Mouse (Mus musculus) natural killer cell, adult 2 months (primary cell): ENCODE data around the gene Sipa1l3.

Experiments
- DNase-seq, 2 experiments: peaks; one replicate each; pipeline ENCODE4 v3.0.0; 2022; ENCODE audit warnings: low spot score in 2 of 2

Sipa1l3 gene

DNA sequence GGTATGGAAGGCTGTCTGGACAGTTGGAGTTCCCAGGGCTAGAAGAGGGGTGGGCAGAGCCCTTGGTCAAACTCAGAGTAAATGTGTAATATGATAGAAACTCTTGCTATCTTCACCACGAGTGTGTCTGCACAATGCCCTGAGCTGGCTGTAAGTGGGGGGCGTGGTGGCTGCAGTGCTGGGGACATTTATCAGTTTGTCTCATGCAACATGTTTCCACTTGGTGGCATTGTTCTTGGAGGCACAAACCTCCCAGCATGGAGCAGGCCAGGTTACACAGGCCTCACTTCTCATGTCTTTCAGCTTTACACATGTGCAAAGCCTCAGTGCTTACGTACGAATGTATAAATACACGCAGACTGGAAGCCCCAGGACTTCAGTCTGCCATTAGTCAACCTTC lies 146.3 kb downstream of the Sipa1l3 start:
- DNase-seq, result no peak

DNA sequence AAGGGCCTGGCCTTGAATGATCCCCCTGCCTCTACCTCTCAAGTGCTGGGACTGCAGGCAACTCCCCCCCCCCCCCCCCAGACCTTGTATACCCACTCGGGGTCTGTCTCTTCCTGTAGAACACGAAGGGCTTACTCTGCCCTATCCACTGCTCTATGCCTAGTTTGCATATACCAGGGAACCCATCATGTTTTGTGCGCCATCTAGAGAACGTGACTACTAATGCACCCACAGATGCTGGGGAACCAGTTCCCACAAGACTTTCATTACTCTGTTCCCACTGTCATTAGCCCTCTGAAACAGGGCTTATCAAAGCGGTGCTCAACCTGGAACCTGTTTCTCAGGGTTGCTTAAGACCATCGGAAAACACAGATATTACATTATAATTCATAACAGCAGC lies 148.4 kb downstream of the Sipa1l3 start:
- no peak for DNase-seq

DNA sequence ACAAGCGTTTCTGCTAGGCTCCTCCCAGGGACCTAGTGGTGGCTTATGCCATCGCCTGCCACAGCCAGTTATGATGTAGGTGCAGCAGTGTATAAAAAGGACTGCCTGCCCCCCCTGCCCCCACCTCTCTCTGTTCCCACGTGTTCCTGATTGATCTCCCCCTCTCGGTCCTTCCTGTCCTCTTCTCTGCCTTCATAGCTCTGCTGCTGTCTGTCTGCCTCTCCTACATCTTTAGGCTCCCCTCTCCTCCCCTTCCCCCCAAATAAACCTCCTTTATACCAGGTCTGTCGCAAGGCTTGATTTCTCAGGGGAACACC lies 150.5 kb downstream of the Sipa1l3 start:
- no peak for DNase-seq

DNA sequence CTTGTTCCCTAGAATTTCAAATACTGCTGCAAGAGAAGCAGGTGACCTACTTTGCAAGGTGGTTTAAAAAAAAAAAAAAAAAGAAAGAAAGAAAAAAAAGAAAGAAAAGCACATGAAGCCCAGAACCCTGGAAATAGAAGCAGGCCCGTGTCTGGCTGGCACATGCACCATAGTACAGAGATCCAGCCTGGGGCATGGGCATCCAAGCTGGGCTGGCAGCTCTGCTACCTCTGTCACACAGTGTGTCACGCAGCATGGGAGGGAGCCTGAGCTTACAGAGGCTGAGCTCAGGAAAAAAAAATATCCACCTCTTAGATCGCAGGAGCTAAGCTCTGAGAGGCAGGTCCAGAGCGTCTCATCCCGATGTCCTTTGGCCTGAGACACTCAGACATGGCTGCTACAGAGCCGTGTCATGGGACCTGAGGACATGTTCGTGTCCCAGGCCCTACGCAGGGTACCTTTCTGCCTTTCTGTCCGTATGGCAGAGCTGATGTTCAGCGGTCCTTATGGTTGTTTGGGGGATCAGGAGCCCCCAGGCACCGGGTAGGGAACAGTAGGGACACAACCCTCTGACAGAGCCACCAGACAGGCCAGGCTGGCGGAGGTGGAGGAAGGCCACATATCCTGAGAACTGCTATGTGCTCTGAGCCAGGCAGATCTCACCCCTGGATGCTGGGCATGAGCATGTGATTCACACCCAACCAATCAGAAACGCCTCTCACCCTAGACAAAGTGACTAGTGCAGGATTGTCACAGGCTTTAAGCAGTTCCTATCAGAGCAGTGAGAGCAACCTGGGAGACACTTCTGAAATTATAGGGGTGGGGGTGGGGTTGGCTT lies 151.1 kb downstream of the Sipa1l3 start:
- no peak for DNase-seq

DNA sequence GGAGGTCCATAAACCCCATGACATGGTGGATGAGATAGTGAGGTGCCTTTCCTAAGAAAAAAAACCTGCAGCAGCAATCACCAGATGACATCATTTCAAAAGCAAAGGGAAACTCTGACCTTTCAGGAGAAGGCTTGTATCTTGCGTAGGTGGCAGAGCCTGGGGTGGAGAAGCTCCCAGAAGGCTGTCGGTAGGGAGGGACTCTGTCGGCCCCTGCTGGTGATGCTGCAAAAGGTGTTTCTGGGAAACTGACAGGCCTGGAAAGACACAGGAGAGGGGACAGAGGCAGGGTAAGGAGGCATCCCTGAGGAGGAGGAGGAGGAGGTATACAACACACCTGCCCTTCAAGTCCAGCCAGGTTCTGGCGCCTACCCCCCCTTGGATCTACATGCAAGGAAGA lies 154.4 kb downstream of the Sipa1l3 start:
- no peak for DNase-seq

DNA sequence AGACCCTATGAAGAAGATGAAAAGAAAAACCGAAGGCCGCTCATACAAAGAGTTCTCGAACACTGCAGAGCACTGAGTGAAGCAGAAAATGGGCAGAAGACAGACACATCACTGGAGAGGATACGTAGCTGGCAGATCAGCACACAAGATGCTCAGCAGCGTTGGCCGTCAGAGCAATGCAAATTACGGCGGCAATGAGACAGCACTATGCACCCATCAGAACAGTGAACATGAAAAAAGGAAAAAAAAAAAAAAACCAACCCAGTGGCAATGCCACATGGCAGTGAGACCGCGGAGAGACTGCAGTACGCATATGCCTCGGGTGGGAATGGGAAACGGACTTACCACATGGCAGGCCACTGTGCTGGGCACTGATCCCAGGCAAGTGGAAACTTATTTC lies 156.9 kb downstream of the Sipa1l3 start:
- no peak for DNase-seq

DNA sequence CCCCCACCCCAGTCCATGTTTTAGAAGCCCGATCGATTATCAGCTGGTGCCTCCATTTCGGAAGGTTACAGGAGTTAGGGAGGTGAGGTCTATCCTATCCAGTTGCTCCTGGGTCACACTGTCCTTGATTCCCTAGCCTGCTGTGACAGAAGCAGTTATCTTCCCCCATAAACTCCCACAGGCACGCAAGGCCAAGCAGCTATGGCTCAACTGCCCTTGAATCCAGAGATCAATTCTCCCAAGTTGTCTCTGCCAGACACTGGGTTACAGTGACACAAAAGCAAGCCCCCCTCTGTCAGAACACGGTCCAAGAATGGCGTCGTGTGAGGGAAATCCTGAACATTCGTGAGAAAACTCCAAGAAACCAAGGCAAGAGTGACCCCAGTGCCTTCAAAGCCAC lies 163.0 kb downstream of the Sipa1l3 start:
- DNase-seq, result no peak

DNA sequence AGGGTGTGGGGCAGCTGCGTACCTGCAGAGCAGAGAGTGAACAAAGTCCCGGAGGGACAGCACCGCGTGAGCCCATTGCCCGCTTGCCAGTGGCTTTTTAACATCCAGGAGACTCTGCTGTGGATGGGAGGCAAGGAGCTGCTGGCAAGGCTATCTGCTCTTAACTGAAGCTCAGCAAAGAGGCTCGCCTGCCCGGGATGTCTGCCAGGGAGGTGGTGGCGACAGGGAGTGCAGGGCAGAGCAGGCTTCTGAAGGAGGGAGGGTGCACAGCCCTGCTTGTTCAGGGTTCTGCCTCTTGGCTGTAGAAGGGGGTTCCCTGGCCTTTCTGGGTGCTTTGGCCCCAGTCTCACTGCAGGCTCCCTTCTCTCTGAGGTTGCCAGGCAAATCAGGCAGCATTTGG lies 164.3 kb downstream of the Sipa1l3 start:
- DNase-seq, result no peak

DNA sequence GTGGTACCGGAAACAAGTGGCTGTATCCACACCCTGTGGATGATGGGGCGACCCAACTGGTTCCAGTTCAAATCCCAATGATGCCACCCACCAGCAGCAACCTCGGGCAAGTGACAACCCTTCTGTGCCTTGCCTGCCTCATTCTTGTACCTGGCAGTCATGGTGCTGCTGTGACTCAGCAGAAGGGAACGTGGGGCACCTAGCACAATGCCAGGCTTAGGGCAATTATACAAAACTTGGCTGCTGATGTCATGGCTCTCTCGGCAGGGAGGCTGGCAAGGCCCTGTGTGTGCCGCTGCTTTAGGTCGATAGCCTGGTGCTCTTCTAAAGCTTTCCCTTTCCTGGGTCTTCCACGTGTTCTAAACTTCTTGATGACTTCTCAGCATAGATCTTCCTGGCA lies 166.2 kb downstream of the Sipa1l3 start:
- no peak for DNase-seq

DNA sequence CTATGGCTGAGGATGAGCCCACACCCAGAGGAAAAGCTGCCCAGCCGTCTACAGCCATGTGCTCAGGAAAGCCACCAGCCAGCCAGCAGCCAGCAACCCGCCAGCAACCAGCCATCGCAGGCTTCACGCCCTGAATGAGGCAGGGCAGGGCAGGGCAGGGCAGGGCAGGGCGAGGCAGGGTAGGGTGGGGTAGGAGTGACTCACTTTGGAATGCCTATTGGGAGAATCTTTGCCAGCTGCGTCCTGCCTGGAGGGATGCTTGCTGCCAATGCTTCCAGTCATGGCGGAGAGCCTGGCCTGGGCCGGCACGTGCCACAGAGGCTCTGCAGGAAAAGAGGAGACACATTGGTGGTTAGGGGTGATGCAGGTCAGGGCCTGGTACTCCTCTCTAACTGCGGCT lies 168.0 kb downstream of the Sipa1l3 start:
- no peak for DNase-seq

DNA sequence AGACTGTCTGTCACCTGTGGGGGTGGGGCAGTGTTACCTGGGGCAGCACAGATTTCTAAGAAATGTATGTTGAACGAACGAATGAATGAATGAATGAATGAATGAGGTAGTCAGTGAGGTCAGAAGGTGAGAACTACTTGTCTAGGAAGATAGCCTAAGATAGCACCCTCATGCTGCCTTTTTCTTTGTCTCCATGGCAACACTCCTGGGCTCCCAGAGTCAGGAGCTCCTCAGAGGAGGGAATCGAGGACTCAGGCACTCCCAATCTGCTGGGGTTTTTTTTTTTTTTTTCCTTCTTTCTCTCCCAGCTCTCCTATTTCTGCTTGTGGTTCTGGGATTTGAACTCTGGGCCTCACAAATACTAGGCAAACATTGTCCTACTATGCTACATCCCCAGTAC lies 172.2 kb downstream of the Sipa1l3 start:
- no peak for DNase-seq

DNA sequence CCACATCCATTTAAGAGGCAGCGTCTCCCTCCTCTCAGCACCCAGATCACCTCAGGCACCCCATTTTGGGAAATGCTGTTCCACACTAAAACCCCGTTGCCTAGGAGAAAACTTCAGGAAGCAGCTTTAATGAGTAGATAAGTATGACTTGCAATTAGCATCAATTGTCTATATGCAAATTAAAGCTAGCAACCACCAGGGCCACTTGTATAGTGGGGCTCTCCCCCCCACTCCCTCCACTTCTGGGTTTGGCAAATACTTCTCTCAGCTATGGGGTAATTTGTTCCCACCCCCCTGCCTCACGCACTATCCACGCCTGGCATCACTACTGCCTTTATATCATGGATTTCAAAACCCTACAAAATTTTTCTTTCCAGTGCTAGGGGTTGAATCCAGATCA lies 172.9 kb downstream of the Sipa1l3 start:
- DNase-seq, result no peak

DNA sequence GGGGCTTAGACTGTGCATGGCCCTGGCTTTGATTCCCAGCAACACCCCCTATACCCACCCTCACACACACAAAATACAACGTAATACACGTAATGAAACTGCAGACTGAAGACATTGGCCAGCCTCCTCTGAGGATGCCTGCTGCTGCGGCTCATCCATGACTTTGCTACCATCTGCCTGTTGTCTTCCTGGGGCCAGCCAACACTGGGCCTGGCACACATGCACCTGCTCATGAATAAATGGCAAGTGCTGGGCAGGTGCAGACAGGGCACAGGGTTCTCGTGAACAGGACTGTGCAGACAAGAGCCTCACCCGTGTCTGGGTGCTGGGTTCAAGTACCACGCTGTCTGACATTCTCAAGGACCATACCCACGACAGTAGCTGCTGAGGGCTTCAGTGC lies 174.7 kb downstream of the Sipa1l3 start:
- no peak for DNase-seq

DNA sequence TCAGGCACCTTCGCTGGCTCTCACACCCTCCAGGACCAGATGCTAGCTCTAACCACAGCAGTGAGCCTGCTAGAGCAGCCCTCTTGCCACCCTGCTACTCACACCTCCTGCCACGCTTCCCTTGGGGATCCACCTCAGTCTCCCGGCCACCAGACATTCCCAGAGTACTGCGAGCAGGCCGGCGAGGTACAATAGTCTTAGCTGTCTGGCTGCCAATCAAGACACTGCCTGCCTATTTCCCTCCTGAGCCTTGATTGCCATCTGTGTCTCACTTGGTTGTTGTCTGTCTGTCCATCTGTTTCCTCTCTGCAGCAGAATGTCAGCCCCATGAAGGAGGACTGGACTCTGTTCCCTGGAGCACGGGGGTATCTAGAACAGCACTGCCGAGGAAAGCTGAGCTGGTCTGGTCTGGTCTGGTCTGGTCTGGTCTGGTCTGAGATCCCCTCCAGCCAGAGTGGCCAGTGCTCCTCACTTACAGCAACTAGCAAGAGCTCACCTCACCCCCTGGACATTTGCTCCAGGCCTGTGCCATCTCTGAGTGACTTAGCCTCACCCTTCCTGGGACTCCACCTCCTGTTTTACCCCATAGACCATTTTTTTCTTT lies 175.8 kb downstream of the Sipa1l3 start:
- DNase-seq, result no peak

DNA sequence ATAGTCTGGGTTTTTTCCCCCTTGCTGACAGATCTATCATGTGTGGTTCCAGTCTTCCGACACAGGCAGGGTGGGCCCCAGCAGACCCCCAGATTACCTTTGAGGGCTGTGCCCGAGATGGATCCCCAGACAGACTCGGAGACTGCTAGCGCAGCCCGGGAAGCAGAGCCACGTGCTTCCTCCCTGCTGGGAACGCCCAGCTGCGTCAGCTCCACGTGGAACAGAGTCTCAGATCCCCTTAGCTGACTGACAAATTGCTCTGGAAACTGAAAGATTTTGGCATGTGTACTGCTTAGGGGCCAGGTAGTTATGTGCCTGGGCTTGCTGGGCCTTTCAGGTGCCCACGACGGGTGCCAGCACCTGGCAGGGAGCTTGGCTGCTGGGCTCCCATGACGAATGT lies 176.7 kb downstream of the Sipa1l3 start:
- no peak for DNase-seq

DNA sequence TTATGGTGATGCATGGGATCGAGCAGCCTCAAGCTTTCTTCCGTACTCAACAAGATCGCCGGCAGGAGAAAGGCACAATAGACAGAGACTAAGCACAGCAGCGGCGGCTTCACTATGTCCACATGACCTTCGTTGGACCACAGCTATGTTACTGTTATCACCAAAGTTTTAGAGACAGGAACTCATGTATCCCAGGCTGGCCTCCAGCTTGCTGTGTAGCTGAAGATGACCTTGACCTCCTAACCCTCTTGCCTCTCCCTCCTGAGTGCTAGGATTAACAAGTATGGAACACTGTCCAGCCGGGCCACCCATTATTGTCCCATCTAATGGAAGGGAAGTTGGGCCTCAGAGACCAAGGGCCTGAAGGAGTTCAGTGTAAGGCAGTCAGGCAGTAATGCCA lies 177.6 kb downstream of the Sipa1l3 start:
- DNase-seq, result no peak

DNA sequence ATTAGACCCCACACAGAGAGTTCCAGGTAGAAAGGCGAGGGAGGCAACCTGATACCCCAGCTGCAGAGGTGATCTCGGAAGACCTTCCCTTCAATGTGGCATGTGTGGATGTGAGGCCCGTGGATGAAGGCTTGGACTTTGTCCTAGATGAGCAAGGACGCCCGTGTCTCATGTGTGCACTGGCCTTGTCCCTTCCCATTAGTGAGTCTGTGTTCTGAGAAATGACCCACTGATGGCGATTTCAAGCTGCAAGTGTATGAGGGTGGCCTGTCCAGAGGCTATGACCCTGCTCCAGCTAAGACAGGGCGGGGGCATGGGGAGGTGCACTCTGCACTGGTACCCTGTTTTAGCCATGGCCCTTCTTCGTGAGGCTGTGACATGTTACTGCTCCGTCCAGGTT lies 178.2 kb downstream of the Sipa1l3 start:
- no peak for DNase-seq

DNA sequence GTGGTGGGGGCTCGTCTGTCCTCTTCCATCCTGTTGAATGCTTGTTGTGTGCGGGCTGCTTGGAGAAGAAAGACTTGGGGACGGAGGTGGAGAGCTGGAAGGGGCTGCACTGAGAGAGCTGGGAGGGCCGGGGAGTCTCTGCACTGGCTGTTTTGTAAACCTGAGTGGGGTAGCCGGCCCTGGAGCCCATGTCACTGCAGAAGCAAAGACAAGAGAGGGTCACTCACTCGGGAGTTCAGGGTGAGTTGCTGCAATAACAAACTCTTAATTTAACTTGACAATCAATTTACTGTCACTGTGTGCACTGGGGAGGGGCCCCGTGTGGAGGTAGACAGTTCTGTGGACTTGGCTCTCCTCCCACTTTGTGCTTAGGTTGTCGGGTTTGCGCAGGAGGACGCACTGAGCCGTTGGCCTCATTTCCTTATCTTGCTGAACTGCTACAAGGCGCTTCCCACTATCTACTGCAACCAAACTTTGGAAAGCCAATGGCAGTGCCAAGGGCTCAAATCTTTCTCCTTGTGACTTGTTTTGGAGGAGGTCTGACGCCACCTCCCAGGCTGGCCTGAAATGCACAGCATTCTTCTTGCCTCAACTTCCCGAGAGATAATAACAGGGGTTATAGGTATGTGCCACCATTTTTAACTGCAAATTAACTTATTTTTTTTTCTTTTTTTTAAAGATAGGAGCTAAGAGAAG lies 179.3 kb downstream of the Sipa1l3 start:
- no peak for DNase-seq

DNA sequence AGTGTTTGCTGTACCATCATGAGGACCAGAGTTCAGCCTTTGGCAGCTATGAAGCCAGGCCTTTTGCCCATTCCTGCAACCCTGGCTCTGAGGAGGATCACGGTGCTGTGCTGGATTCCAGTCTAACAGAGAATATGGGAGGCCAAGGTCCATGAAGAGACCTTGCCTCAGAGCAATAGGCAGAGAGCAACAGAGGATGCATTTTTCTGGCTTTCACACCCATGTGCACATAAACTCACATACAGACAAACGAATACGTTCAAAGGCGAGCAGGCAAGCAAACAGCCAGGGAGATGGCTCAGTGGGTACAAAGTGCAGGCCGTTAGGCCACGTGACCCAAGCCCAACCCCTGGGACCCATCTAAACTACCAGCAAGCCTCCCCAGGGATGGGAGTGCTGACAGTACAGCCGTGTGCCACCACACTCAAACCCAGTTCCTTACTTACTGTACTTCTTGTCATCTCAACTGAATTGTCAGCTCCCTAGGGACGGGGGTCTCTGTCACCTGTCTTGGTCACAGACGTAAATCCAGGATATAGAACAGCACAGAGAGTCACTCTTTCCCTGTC lies 180.0 kb downstream of the Sipa1l3 start:
- DNase-seq, result no peak

DNA sequence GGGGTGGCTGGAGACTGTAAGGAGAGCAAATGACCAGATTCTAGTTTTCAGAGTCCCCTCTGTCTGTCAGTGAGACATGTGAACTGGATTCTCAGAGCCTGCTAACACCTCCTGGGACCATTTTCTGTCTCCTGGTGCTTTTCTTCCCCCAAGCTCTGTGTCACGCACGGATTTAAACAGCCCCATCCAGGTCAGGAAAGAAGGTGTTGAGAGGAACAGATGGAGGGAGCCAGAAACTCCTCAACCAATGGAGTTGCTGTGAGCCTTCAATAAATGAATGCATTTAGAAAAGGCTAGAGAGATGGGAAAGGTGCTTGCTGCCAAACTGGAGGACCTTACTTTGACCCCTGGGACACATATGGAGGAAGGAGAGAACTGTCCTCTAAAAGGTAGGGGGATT lies 180.7 kb downstream of the Sipa1l3 start:
- DNase-seq, result no peak

DNA sequence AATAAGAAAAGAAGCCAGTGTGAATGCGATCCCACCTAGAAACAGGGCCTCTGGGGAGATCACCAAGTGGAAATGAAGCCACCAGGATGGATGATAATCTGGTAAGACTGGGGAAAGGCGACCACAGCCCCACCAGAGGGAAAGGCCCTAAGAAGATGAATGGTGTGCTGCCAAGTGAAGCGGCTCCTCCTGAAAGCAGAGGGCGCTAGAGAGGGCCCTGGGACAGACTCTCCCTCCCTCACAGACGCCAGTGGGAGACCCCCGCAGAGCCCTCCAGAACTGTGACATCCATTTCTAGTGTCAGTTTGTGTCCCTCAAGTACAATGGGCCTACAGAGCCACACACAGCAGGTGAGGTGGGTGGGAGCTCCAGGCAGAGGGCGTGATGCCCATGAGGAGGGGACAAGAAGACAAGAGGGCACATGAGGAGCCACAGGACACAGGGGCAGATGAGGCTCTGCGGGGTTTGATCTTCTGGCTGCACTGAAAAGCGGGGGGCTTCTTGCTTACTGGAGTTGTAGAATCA lies 181.6 kb downstream of the Sipa1l3 start:
- no peak for DNase-seq

DNA sequence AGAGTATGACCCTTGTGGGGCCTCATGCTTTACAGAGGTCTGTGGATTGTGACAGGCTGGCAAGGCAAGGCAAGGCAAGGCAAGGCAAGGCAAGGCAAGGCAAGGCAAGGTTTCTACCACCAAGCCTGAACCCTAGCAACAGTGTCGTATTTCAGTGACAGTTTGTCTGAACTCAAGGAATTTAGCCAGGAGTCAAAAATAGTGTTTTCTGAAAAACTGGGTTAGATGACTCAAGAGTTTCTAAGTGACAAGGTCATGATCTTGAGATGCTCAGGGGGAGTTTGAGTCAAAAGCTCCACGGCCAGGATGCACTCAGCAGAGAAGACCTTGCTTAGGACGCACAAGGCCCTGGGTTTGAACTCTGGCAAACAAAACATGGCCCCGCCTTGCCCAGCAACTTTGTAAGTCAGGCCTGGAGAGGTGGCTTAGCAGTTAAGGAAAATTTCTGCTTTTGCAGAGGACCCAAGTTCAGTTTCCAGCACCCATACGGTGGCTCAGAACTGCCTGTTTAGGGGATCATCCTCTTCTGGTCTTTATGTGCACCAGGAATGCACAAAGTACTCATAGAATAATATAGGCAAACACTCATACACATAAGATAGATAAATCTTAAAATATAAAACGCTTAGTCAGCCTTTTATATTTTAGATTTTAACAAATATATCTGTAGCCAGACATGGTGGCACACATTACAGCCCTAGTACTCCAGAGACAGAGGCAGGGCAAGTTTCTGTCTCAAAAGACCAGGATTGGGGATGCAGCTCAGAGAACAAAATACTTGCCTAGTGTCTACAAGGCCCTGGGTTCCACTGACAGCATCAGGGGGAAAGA lies 182.4 kb downstream of the Sipa1l3 start:
- DNase-seq, result no peak
